Mouse (Mus musculus) liver, postnatal 0 days (tissue): ENCODE data around the gene Upf1. TPM values are rescaled to one million over a fixed set of nuclear protein-coding genes. Genes with fewer than 3 reads are reported as not detected.

Experiments
- ATAC-seq: fragments of 200-750 bp; cut with Nextera tagmentation; 2 replicates; pipeline ENCODE4 v1.8.0; 2017; ENCODE audit warnings: mild to moderate bottlenecking, moderate library complexity
- DNase-seq: peaks from one replicate; pipeline ENCODE4 v3.0.0-alpha.2; 2016
- H3K27ac ChIP-seq: fragments of 300-500 bp; sonication (generic); 2 replicates; pipeline ENCODE4 v1.5.1; 2014; ENCODE audit warnings: antibody characterized with exemption, moderate library complexity, mild to moderate bottlenecking, low read depth
- H3K27me3 ChIP-seq: fragments of 300-500 bp; sonication (generic); 2 replicates; pipeline ENCODE4 v1.6.1; 2014; ENCODE audit warnings: low read length, control low read depth, mixed read lengths; ENCODE audit not compliant: insufficient read depth
- H3K36me3 ChIP-seq: fragments of 300-500 bp; sonication (generic); replicated peaks from 2 replicates; pipeline ENCODE4 v1.6.1; 2014; ENCODE audit warnings: mild to moderate bottlenecking, control low read depth, low read length, moderate library complexity, mixed read lengths; ENCODE audit not compliant: insufficient read depth
- H3K4me1 ChIP-seq: fragments of 300-500 bp; sonication (generic); 2 replicates; pipeline ENCODE4 v1.6.1; 2014; ENCODE audit warnings: antibody characterized with exemption, mild to moderate bottlenecking, control low read depth; ENCODE audit not compliant: insufficient read depth
- H3K4me2 ChIP-seq: fragments of 300-500 bp; sonication (generic); 2 replicates; pipeline ENCODE4 v1.6.1; 2014; ENCODE audit warnings: low read depth, mild to moderate bottlenecking, low read length, moderate library complexity, mixed read lengths
- H3K4me3 ChIP-seq: fragments of 300-500 bp; sonication (generic); 2 replicates; pipeline ENCODE4 v1.5.1; 2014; ENCODE audit warnings: low read depth, low read length
- H3K9ac ChIP-seq: fragments of 300-500 bp; sonication (generic); replicated peaks from 2 replicates; pipeline ENCODE4 v1.6.1; 2014; ENCODE audit warnings: mild to moderate bottlenecking, moderate library complexity
- H3K9me3 ChIP-seq: fragments of 300-500 bp; sonication (generic); 2 replicates; pipeline ENCODE4 v1.6.1; 2016; ENCODE audit warnings: mild to moderate bottlenecking, control low read depth, low read length, mixed read lengths
- CTCF ChIP-seq: sonication (generic); IDR thresholded peaks from 2 replicates; pipeline ENCODE4 v1.5.1; 2016; ENCODE audit warnings: antibody characterized with exemption, low read depth
- EP300 ChIP-seq: IDR thresholded peaks from 2 replicates; pipeline ENCODE4 v1.6.1; 2016; ENCODE audit warnings: antibody characterized with exemption, low read depth, mild to moderate bottlenecking
- WGBS: fragments of 180-500 bp; shearing (Covaris S2); extraction: QIAGEN DNeasy Blood & Tissue Kit; methylation state at CpG from one replicate; pipeline ENCODE4 v1.1.7; 2014; ENCODE audit not compliant: insufficient replicate concordance; 5-methylcytosine and 5-hydroxymethylcytosine counted together
- polyA plus RNA-seq: library from polyadenylated mRNA; unstranded; fragments of >200 nt; fragmentation: Nextera tagmentation; extraction: Ambion mirVana; gene quantifications from 2 replicates; pipeline ENCODE4 v1.2.1, GENCODE M21; 2015

The Upf1 gene
- polyA plus RNA-seq, 1 experiment from 2014 or later: 7.1 TPM

DNA sequence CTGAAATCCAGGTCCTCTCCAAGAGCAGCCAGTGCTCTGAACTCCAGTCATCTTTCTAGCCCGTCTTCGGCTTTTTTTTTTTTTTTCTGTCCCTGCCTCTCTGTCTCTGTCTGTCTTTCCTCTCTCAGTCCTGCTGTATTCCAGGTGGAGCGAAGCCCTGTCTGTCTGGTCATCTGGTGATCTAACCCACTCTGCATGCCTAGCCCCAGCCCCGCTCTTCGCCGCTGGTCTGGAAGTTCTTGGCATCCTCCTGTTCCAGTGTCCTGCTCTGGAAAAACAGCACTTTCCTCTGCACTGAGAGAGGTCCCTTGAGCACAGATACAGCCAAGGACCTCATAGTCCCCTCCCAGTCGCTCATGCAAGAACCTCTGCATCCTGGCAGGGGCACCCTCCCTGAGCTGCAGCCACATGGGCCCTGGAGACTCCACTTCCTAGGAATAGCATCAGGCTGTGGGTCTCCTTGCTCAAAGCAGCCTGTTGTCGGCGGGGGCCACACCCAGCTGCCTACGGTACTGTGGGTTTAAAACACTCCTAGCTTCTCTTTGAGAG is 8.5 kb upstream of the Upf1 start:
- TF ChIP-seq EP300 (no peak), CTCF (no peak)
- H3K9ac ChIP-seq: no peak overlapping the region
- no peaks in the 10 kb centered on the region for H3K27me3 ChIP-seq
- H3K36me3 ChIP-seq: no peaks in the 10 kb centered on the region
- H3K9me3 ChIP-seq: no peaks in the 10 kb centered on the region
- H3K27ac ChIP-seq: no peak overlapping the region
- no peak overlapping the region for H3K4me2 ChIP-seq
- ATAC-seq (no peak), DNase-seq (no peak)
- no peak overlapping the region for H3K4me3 ChIP-seq
- WGBS: 79% methylated on average over 10 of the region's 10 CpGs
- peaks cover 10% of the 10 kb centered on the region for H3K4me1 ChIP-seq

DNA sequence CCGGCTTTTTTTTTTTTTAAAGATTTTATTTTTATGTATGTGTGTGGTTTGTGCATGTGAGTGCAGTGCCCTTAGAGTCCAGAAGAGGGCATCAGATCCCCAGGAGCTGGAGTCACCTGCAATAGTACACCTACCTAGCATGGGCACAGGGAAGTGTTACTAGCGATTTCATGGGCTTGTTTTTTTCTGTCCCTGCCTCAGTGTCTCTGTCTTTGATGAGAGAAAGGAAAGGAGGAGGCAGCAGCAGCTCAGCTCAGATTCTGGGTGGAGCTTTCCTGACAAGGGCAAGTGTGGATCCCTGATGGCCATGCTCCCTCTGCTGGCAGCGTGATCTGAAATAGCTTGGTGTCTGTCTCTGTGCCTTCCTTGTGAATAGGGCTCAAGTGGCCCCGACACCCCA is 7.7 kb upstream of the Upf1 start:
- ATAC-seq: no peak
- peak; percentile 67 for DNase-seq

DNA sequence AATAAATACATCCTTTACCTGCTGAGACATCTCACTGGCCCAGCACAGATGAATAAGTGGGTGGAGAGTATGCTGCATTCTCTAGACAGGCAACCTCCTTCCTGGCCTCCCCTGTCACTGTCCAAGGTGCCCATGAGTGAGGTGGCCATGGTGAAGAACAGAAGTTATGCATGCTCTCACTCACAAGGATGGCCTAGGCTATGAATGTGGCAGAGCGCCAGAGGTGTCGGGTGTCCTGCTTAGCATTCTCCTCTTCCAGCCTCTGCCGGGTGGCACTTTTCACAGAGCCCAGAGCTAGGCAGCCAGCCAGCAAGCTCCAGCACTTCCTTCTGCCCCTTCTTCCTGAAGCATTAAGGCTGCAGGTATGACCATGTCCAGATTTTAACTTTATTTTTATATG is 6.3 kb upstream of the Upf1 start:
- DNase-seq (no peak), ATAC-seq (no peak)
- Histone ChIP-seq H3K36me3 (no peaks in the 10 kb centered on the region), H3K9me3 (no peaks in the 10 kb centered on the region), H3K27me3 (no peaks in the 10 kb centered on the region), H3K4me2 (no peak overlapping the region), H3K4me3 (no peak overlapping the region), H3K4me1 (peaks cover 29% of the 10 kb centered on the region), H3K9ac (no peak overlapping the region), H3K27ac (no peak overlapping the region)
- TF ChIP-seq EP300 (no peak), CTCF (no peak)
- WGBS: 58% methylated on average over 3 of the region's 3 CpGs

More for the DNA sequence above, 7.7 kb upstream of the Upf1 start:
- H3K36me3 ChIP-seq: no peaks in the 10 kb centered on the region
- no peaks in the 10 kb centered on the region for H3K9me3 ChIP-seq
- peak; percentile 70 for TF ChIP-seq CTCF
- no peak for TF ChIP-seq EP300
- H3K4me1 ChIP-seq: peaks cover 18% of the 10 kb centered on the region
- no peak overlapping the region for H3K27ac ChIP-seq
- no peaks in the 10 kb centered on the region for H3K27me3 ChIP-seq
- no peak overlapping the region for H3K4me3 ChIP-seq
- H3K9ac ChIP-seq: no peak overlapping the region
- no peak overlapping the region for H3K4me2 ChIP-seq
- 53% methylated on average over 4 of the region's 4 CpGs for WGBS

DNA sequence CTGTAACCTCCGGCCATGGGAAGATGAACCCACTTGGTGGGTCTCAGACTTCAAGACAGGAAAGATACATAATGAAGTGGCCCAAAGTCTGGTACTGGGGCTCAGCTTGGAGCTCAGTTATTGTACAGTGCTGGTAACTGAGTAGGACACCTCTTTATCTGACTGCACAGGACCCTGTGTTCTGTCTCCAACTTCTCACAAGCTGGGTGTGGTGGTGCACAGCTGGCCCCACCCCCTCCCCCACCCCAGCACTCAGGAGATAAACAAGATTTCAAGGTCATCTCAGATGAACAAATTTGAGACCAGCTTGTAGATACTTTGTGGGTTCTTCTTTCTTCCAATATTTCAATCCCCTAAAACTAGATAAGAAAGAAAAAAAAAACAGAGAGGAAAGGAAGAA is 3.0 kb upstream of the Upf1 start:
- 39% methylated on average over 1 of the region's 1 CpGs for WGBS
- Histone ChIP-seq H3K27me3 (no peaks in the 10 kb centered on the region), H3K4me3 (no peak overlapping the region), H3K27ac (peak overlapping the region; percentile 83), H3K4me2 (peak overlapping the region; percentile 38), H3K36me3 (no peaks in the 10 kb centered on the region), H3K9me3 (no peaks in the 10 kb centered on the region), H3K4me1 (peaks cover 46% of the 10 kb centered on the region), H3K9ac (no peak overlapping the region)
- TF ChIP-seq CTCF (no peak), EP300 (peak; percentile 72)
- no peak for DNase-seq
- ATAC-seq: peak; percentile 22

DNA sequence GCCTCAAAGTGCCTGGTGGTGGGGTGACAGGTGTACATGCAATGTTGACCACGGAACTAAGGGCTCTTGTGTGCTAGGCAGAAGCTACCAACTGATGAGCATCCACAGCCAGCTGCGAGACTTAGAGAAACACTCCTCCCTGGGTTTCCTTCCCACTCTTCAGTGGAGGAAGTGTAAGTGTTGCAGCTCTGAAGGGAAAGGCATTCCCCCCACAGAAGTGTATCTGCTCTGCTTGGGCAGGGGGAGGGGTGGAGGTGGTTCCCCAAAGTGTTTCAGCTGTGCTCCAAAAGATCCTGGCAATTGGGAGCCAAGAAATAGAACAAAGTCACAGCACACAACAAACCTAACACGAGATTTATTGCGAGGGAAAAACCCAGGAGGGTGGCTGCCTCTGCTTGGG is 926 bp upstream of the Upf1 start:
- H3K36me3 ChIP-seq: peaks cover 8% of the 10 kb centered on the region
- peaks cover 59% of the 10 kb centered on the region for H3K4me1 ChIP-seq
- peak overlapping the region; percentile 49 for H3K9ac ChIP-seq
- H3K4me2 ChIP-seq: peak overlapping the region; percentile 71
- no peaks in the 10 kb centered on the region for H3K27me3 ChIP-seq
- peak overlapping the region; percentile 91 for H3K4me3 ChIP-seq
- no peak for TF ChIP-seq CTCF
- no peak for TF ChIP-seq EP300
- DNase-seq (no peak), ATAC-seq (no peak)
- peak overlapping the region; percentile 85 for H3K27ac ChIP-seq
- H3K9me3 ChIP-seq: no peaks in the 10 kb centered on the region
- 25% methylated on average over 4 of the region's 4 CpGs for WGBS

DNA sequence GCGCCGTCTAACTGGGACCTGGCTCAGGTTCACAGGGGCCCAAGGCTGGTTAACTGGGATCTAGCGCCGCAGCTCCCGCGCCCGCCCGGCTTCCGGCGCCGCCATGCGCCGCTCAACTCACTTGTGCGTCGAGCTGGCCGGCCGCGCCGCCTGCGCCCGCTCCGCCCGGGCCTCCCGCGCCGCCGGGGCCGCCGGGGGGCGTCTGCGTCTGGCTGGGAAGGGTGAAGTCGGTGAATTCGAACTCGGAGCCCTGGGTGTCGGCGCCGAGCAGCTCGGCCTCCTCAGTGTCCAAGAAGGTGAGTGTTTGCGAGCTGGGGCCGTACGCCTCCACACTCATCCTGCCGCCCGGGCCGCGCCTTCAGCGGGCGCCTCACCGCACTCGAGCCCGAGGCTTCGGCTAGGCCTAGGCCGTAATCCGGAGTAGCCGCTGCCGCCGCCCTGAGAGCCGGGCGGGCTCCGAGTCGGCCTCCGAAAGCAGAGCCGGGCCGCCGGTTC is 374 bp downstream of the Upf1 start:
- TF ChIP-seq EP300 (no peak), CTCF (no peak)

More for the DNA sequence above, 374 bp downstream of the Upf1 start:
- Histone ChIP-seq H3K4me2 (peak overlapping the region; percentile 96), H3K27ac (peak overlapping the region; percentile 98), H3K4me1 (peaks cover 72% of the 10 kb centered on the region), H3K9ac (peak overlapping the region; percentile 100), H3K4me3 (peak overlapping the region; percentile 91), H3K36me3 (peaks cover 21% of the 10 kb centered on the region), H3K27me3 (no peaks in the 10 kb centered on the region), H3K9me3 (no peaks in the 10 kb centered on the region)
- under 1% methylated on average over 45 of the region's 64 CpGs for WGBS
- DNase-seq: no peak
- peak; percentile 58 for ATAC-seq
